Mouse (Mus musculus) kidney, postnatal 36 days (tissue): ENCODE results near the gene D5Ertd579e.
"Not testable (repeated sequence)": the region's sequence is repeated elsewhere in the genome, so short reads cannot be mapped to it uniquely, and the experiment has no call there.

Experiments
- DNase-seq, 2 experiments: peaks; one replicate each; pipeline ENCODE4 v3.0.0; 2021 to 2022; ENCODE audit warnings: mixed read lengths in 2 of 2

Gene D5Ertd579e

DNA sequence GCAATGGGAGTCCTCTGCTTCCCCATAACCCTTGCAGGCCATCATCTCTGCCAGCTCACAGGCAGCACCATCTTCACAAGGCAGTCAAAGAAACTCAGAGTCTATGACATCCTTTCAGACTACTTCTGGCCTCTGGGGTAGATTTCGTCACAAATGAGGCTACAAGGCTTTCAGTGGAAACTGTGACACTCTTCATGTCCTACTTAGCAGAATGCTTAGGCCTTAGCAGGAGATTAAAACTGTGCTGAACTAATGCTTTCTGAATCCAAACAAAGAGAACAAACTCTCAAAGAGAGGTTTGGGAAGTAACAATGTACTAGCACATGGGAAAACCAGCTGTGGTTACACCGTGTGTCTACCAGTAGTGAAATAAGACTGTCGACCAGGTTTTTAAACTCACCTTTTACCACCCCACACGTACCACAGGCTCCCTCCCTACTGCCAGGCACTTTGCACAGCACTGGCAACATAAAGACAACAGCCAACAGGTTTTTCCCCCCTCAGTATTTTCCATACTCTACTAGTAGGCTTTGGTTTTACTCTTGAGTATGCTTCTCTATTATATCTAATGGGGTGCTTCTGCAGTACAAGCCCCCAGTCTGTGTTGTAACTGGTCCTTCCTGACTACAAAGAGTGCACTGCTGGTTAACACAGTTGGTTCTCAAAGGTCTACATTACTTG, 15.8 kb downstream of the D5Ertd579e start:
- DNase-seq: no peak

DNA sequence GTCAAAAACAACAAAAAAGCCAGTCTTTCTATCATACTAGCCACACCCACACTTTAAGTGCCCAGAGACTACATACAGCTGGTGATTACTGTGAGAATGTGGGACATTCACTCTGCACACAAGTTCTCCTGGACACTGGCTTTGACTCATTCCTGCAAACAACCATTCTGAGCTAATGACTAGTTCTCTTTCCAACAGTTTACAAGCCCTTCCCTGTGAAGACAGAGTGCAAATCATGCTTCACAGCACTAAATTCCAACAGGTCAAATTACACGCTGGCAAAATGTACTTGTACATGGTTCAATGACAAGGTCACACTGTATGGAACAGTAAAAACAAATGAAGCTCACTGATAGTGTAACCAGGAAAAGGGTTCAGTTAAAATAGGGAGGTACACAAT, 17.0 kb downstream of the D5Ertd579e start:
- DNase-seq: peak in 1 of 2 experiments; percentile 18

DNA sequence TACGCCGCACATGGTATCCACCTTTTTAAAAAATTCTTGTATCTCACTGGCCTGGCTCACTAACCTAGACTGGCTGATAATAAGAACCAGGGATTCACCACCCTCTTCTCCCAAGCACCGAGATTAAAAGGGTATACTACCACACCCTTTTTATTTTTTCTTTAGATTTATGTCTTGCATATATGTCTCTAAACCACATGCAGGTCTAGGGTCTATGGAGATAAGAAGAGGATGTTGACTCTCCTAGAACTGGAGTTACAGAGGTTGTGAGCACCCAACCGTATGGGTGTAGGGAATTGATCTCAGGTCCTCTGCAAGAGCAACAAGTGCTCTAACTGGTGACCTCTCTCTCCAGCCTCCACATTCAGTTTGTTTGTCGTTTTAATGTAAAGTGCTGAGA, 17.9 kb downstream of the D5Ertd579e start:
- no peak for DNase-seq

DNA sequence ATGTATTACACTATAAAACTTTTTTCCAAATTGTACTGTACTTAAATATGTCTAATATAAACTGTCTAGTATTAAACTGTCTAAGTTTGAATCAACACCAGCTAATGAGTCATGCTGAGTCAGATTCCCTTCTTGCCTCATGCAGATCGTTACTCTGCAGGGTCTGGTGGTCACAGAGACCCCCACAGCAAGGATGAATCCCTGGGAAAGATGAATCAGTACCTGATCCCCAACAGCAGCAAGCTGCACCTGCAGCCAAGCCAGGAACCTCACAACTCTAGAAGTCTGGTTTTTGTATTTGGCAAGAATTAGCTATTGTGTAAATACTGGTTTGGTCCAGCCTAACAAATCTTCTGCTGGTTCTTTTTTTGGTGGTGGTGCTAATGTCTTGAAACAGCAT, 20.4 kb downstream of the D5Ertd579e start:
- no peak for DNase-seq

DNA sequence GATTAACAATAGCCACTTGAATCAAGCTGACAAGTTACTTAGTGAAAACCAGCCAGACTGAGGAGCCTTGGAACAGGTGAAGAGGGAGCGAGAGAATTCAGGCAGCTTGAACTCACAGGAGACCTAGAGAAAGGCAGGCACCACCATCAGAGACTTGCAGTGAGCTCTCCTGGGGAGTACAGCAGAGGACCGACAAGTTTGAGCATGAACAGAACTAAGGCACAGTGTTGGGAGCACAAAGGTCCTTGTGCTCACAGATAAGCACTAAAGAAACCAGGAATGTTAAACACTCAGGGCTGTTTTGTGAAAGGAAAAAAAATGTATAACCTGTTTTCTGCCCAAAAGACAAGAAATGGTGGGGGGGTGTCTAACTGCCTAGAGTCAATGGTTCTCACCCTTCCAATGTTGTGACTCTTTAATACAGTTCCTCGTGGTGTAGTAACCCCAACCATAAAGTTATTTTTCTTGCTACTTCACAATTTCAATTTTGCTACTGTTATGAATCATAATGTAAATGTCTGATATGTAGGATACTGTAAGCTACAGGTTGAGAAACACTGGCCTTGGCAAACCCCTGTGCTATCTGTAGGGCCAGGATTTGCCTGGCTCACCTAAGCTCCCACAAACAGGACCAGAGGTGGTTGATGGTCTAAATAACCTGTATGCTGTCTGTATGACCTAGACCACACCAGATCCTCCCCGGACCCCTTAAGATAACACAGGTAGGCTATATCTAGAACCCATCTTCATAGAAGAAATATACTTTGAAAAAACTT, 21.0 kb downstream of the D5Ertd579e start:
- DNase-seq: no peak

DNA sequence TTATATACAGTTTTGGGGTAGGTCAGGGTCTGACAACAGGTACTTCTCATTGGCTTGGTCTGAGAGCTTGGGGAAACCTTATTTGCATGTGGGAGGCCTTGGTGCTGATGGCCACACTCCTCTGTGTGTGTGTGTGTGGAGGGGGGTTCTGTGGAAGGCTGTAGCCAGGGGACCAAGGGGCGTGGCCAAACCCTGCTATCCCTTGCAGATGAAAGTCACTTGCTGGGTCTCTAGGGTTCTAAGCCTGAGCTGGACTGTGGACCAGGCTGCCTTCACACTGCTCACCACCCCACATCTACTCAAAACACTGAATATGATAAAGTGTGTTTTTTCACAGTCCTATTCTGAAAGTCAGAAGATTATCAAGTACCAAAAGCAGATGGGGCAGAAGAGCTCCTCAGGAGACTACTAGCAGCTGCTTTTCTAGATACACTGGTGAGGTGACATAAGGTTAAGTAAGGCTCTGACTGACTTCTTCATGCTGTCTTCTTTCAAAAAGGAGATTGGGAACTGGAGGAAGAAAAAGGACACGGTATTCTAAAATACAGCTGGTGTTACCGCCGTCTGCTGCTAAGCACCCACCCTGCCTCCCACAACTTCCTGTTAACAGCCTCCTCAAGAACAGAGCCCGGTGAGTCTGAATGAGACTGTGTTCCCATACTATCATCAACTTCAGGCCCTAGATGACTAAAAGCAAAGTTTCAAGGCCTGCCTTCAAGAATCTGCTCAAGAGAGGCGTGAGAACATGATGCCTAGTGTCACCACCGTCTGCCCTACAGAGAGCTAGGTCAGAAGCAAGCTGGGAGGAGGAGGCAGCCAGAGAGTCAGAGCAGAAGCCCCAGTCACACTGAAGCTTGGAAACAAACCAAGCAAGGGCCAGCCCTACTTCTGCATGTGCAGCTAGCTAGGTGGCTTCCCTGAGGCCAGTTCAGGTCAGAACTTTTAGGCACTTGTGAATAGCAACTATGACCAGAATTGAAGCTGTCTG, 26.5 kb downstream of the D5Ertd579e start:
- no peak for DNase-seq

DNA sequence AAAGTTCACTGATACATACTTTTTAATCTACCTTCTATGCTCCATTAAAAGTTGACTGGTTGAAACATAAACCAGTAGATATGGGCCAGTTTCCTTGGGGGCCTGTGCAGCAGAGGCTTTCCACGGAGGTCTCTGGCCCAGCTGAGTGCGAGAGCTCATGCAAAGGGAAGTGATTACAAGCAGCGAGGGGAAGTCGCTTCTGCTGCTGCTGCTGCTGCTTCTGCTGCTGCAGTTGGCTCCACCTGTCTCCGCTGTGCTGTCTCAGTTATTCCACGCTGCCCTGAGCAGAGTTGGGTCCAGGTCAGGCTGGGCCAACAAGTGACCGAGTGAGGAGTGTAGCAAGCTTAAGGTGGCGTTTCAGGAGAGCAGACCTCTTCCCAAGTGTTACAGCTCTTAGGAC, 27.3 kb downstream of the D5Ertd579e start:
- DNase-seq: no peak

DNA sequence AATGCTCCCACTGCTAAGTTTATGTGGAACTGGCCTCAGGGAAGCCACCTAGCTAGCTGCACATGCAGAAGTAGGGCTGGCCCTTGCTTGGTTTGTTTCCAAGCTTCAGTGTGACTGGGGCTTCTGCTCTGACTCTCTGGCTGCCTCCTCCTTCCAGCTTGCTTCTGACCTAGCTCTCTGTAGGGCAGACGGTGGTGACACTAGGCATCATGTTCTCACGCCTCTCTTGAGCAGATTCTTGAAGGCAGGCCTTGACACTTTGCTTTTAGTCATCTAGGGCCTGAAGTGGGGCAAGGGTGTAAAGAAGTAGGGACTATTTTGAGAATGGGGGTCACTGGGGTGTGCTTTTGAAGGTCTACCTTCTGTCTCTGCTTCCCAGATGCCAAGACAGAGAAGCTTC, 27.8 kb downstream of the D5Ertd579e start:
- not testable (repeated sequence) for DNase-seq

DNA sequence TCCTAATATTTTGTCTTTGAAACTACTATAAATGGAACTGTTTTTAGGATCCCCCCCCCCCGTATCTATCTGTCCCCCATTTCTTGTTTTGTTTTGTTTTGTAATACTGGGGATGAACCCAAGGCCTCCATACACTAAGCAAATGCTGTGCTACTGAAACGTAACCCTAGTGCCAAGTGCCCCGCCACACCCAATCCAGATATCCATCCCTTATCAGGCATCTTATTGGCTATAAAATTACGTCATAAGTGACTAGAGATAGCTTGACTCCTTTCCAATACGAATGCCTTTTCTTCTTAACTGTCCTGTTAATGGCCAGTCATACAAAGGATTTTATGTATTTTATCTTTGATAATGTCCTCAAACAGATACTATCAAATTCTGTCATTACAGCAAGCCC, 28.7 kb downstream of the D5Ertd579e start:
- no peak for DNase-seq

DNA sequence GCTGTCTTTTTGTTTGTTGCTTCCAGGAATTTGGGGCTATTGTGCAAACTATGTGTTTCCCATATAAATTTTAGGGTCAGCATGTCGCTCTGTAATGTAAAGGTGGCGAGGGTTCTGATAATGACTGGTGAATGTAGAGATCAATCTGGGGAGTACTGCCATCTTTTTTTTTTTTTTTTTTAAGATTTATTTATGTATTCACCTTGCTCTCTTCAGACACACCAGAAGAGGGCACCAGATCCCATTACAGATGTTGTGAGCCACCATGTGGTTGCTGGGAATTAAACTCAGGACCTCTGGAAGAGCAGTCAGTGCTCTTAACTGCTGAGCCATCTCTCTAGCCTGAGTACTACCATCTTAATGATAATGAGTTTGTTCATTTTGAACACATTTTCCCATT, 29.1 kb downstream of the D5Ertd579e start:
- DNase-seq: not testable (repeated sequence)

DNA sequence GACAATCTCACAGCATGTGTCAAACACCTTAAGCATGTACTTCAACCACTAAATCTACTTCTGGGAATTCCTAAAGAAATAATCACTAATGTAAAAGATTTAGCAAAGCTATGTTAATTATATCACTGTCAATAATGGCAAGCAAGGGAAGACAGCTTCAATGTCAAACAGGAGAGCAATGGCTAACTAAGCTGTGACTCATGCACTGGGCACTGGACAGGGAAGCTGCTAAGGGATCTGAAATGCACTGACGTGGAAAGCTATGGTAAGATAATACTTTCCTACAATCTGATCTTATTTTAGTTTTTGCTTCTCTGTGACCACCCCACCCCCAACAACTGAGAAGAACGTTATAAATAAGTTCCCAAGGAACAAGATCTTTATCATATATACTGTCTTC, 32.5 kb downstream of the D5Ertd579e start:
- DNase-seq: no peak

DNA sequence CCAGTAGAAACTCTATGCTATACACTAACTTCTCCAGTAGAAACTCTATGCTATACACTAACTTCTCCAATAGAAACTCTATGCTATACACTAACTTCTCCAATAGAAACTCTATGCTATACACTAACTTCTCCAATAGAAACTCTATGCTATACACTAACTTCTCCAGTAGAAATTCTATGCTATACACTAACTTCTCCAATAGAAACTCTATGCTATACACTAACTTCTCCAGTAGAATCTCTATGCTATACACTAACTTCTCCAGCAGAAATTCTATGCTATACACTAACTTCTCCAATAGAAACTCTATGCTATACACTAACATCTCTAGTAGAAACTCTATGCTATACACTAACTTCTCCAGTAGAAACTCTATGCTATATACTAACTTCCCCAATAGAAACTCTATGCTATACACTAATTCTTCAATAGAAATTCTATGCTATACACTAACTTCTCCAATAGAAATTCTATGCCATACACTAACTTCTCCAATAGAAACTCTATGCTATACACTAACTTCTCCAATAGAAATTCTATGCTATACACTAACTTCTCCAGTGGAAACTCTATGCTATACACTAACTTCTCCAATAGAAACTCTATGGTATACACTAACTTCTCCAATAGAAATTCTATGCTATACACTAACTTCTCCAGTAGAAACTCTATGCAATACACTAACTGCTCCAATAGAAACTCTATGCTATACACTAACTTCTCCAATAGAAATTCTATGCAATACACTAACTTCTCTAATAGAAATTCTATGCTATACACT, 34.7 kb downstream of the D5Ertd579e start:
- DNase-seq: not testable (repeated sequence)

DNA sequence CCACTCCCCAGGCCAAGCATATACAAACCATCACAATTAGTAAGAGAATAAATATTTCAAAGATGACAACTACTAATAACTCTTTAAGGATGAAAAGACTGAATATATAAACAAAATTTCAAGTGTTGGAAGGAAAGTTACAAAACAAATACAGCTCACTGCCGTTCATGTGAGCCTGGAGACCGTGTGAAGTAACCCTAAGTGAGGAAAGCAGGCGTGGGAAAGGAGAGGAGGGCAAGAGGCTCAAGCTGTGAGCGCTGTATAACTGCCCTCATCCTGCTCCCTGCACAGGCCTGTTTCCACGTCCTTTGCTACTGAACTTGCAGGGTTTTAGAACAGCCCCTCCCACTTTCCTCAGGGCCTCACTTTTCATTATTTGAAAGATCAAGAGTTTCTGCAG, 70.2 kb downstream of the D5Ertd579e start:
- DNase-seq: no peak

DNA sequence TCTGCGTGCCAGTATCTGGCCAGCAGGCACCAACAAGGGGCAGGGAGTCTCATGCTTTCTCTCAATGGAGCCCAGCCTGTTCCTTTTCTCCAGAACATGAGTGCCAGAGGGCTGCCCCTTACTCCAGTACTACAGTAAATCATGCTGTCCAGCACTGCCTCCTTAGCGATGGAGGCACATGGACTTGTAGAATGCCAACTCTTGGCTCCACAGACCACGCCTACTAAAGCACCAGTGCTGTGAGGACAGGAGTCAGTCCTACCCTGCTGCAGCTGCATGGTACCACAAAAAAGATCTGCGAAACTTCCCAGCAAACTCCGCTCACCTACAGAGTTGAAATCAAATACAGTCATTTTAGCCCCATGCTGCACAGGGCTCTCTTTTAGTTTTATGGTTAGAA, 72.2 kb downstream of the D5Ertd579e start:
- DNase-seq: no peak

DNA sequence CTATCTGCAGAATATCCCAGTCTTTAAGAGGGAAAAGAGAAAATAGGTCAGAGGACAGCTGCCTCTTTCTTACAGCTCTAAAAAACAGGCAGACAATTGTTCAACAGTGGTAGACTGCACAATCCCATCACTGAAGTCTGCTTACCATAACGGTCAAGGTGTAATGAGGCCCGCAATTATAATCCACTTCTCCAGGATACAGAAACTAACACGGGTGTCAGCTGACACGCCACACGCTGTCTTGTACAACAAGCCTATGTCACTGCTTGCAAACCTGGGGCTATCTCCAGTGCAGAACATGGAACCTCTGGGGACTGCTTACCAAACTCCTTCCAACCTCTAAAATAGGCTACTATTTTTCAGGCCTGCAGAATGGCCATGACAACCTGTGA, 74.8 kb downstream of the D5Ertd579e start:
- no peak for DNase-seq

DNA sequence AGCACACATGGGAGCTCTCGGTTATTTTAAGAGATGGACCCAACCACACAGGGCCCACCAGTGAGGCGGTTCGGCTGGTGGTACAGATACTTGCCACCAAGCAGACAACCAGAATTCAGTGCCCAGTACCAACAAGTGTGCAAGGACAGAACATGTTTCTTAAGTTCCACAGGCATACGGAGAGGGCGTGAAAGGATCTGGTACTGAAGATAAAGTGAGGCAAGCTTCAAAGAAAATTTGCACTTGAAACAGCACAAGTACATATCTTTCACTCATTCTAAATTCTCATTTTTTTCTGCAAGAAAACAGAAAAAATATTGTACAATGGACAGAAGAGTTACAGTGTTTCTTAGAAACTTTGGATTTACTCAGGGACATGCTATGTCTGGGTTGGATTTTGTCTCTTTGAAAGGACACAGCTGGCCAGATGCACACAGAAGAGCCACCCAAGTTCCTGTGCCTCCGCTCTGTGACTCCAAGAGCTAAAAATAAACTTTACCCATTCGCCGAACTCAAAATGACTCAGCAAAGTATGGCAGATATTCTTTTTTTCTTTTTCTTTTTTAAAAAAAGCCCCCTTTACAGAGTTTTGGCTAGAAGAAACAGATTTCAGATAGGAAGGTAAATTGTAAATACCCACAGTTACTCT, 75.3 kb downstream of the D5Ertd579e start:
- peak in 1 of 2 experiments; percentile 27 for DNase-seq

DNA sequence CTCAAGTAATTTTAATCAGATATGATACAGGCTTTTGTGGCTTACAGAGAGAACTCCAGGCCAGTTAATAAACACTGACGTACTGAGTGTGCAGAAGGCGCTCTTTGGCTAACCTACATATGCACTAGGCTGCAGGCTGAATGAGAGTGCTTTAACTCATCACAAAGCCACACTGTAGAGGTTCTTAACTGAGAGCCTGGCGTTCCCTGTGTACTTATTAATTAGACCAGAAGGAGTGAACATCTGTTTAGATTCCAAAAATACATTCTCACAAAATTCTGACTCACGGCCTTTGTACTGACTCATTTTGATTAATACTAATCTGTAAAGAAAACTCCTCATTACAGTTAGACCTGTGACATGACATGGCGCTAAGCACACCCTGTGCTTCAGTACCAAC, 76.9 kb downstream of the D5Ertd579e start:
- no peak for DNase-seq

DNA sequence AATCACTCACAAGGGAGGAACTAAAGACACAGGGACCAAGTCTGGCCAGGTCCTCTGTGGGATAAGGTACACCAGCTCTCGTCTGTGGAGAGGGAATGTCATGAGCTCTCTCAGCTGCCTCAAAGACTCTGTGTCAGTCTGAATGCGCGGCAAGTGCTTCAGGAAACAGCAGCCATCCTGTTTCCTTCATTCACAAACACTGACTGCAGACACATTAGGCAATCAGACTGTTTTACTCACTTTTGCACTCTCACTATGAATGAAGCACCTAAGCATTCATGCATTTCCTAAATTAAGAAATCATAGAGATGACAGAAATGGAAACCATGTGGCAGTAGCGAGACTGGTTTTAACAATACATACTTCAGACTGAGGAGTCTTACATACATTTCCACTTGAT, 77.5 kb downstream of the D5Ertd579e start:
- no peak for DNase-seq

DNA sequence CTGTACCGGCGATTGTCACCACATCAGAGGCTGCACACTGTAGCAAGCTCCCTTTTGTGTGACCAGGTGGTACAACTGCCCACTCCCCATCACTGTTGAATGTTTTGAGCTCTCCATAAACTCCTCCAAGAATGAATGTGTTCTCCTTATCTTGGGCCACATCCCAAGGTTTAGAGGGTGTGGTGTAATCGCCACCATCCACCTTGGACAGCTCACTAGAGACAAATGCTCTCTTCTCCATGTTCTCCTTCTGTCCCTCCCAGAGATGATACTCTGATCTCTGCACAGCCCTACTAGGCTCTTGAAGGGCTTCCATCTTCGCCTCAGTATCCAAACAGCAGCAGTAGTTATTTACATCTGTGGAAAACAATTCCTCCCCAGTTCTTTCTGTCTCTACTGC, 81.7 kb downstream of the D5Ertd579e start:
- DNase-seq: no peak

DNA sequence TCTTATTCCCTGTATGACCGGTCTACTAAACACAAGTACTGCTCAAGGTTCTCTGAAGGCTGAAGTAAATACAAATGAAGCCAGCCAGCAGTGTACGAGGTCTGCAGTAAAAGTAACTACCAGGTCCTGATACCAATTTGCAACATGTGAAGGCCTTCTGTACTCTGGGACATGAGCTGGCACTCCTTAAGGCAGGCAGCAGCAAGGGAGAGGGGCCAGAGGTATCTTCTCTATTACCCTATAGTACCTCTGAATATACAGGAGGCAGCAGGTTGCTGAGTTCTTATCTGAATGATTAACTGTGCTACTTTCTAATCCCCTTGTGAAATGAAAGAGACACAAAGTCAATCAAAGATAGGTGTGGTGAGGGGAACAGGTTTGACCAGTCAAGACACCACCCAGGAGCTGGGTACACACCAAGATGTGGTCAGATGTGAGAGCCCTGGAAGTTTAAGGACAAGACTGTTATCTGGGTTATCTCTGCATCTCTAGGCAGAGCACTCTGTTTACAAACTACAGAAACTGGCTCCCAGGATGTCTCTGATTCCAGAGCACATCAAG, 86.8 kb downstream of the D5Ertd579e start:
- DNase-seq: no peak

DNA sequence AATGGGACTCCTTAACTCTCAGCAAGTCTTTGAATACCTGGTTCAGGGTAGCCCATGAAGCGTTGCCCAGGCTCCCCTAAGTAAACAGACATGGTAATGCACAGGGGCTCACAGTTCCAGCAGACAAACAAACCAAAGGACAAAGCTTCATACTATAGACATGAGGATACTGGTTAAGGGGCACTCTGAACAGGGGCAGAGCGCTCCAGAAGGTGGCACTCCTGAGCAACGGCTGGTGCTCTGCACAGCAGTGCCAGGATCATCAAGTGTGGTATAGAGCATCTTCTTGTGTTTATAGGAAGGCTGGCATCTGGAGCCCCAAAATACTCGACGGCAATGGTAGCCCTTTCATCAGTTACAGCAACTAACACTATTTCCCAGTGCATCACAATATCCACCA, 92.8 kb downstream of the D5Ertd579e start:
- DNase-seq: peak in 1 of 2 experiments; percentile 76

DNA sequence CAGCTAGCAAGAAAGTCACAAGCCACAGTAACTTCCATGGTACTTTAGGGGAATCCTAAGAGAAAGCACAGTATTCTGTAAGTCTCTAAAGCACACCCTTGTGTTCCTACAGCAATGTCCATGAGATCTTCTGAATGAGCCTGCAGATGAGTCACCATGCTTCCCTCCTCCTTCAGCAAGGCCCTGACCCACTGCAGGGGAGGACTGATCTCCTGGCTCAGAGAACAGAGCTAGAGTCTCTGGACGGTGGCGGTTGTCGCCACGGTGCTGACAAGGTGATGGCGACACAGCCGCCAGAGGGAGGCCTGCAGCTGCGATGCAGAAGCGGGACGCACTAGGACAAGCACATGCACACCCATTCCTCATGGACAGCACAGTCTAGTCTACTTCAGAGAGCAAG, 93.8 kb downstream of the D5Ertd579e start:
- no peak for DNase-seq
